Mouse (Mus musculus): ENCODE measurements around the gene Shkbp1. TPM values are rescaled to one million over a fixed set of nuclear protein-coding genes. Genes with fewer than 3 reads are reported as not detected.
A peak's percentile ranks its signal among the peaks of the same experiment; 100 is the strongest.

The Shkbp1 gene
- total and polyA plus RNA-seq, 3 experiments = 23.3 to 62.8 (median 30.8) TPM

GRCm38 (mm10) chr7:27330709-27331540 lies 24.9 kb downstream of the Shkbp1 start:
- Histone ChIP-seq H3K9ac (ENCODE audit: insufficient read depth, low read depth) (peak overlapping the region; percentile 50; the same call in 1 of the 2 replicates), H3K79me2 (replicated peaks; ENCODE audit: control insufficient read depth, extremely low read depth, insufficient read depth, poor library complexity, severe bottlenecking) (no peaks in the 10 kb centered on the region), H3K4me2 (ENCODE audit: insufficient read depth, low read depth, poor library complexity, severe bottlenecking) (peak overlapping the region; percentile 83), H3K4me1 (ENCODE audit: control insufficient read depth in 1 of 2, insufficient read depth in 2 of 2) (peaks cover 4 to 37% of the 10 kb centered on the region in 2 experiments), H3K9me3 (replicated peaks; ENCODE audit: low read length) (no peaks in the 10 kb centered on the region), H3K27ac (ENCODE audit: insufficient read depth, low read depth) (peak overlapping the region; percentile 70), H3K27me3 (replicated peaks) (peaks cover 39% of the 10 kb centered on the region), H3K4me3 (replicated peaks in 1 of 3; ENCODE audit: low read depth in 2 of 3, low read length in 2 of 3, poor library complexity in 1 of 3) (peak overlapping the region; percentile 50 to 66 (median 56)), H3K36me3 (replicated peaks in 1 of 2; ENCODE audit: control insufficient read depth in 1 of 2, insufficient read depth in 1 of 2, low read length in 1 of 2) (no peaks in the 10 kb centered on the region)
- peak; percentile 97 for DNase-seq (ENCODE audit: extremely low read depth)
- in situ Hi-C loops (cut with MboI; ENCODE audit: low pct_ligation_motif_present, low pct_unique_long_range_greater_than_20kb, low sequenced_read_pairs) = loop anchor here (10.0 kb wide), 1 partner anchor 194 kb away; the partner anchor contains the start of gene Hipk4
- no peak for TF ChIP-seq ZMIZ1 (IDR thresholded peaks at IDR 0.05; ENCODE audit: low read depth, low read length)
- no peak for TF ChIP-seq HCFC1 (IDR thresholded peaks at IDR 0.05; ENCODE audit: low read depth, low read length)
- no peak for TF ChIP-seq KAT2A (IDR thresholded peaks at IDR 0.05; ENCODE audit: insufficient replicate concordance, low read length)
- no peak for TF ChIP-seq USF1 (IDR thresholded peaks at IDR 0.05; ENCODE audit: low read depth, low read length)
- TF ChIP-seq MXI1 (IDR thresholded peaks at IDR 0.05; ENCODE audit: low read depth, low read length) = no peak
- TF ChIP-seq BHLHE40 (IDR thresholded peaks at IDR 0.05; ENCODE audit: low read depth, low read length) = 0 out of 2 replicates have a peak, but pooled peaks have one; percentile 23
- no peak for TF ChIP-seq CTCF (conservative IDR thresholded peaks at IDR 0.05 in 1 of 2, IDR thresholded peaks at IDR 0.05 in 1 of 2; ENCODE audit: low read depth in 2 of 2, low read length in 2 of 2)
- no peak for TF ChIP-seq UBTF (IDR thresholded peaks at IDR 0.05; ENCODE audit: low read depth, low read length)
- TF ChIP-seq IRF4 (IDR thresholded peaks at IDR 0.05; ENCODE audit: low read depth, low read length) = no peak; the same call in 1 of the 2 replicates
- TF ChIP-seq SMC3 (IDR thresholded peaks at IDR 0.05; ENCODE audit: low read depth, low read length) = no peak
- no peak for TF ChIP-seq JUND (conservative IDR thresholded peaks at IDR 0.05; ENCODE audit: low read depth, low read length)
- TF ChIP-seq ZNF384 (IDR thresholded peaks at IDR 0.05; ENCODE audit: low read depth, low read length) = no peak
- TF ChIP-seq RCOR1 (conservative IDR thresholded peaks at IDR 0.05; ENCODE audit: low read depth, low read length) = no peak
- TF ChIP-seq CHD2 (IDR thresholded peaks at IDR 0.05; ENCODE audit: low read length) = 0 out of 2 replicates have a peak, but pooled peaks have one; percentile 47
- TF ChIP-seq MEF2A (IDR thresholded peaks at IDR 0.05; ENCODE audit: borderline replicate concordance, low read depth, low read length) = no peak
- TF ChIP-seq CHD1 (IDR thresholded peaks at IDR 0.05; ENCODE audit: low read depth, low read length) = no peak
- no peak for TF ChIP-seq TBP (conservative IDR thresholded peaks at IDR 0.05; ENCODE audit: low read depth, low read length)
- TF ChIP-seq PAX5 (IDR thresholded peaks at IDR 0.05; ENCODE audit: low read length) = no peak
- TF ChIP-seq MYC (IDR thresholded peaks at IDR 0.05; ENCODE audit: low read depth, low read length) = no peak
- no peak for TF ChIP-seq NRF1 (IDR thresholded peaks at IDR 0.05; ENCODE audit: low read depth, low read length)
- TF ChIP-seq MAFK (IDR thresholded peaks at IDR 0.05; ENCODE audit: insufficient replicate concordance, low read length) = no peak
- no peak for TF ChIP-seq E2F4 (IDR thresholded peaks at IDR 0.05; ENCODE audit: insufficient replicate concordance, low read depth, low read length)
- no peak for TF ChIP-seq ZKSCAN1 (IDR thresholded peaks at IDR 0.05; ENCODE audit: borderline replicate concordance, low read depth, low read length)
- peak; percentile 42 for TF ChIP-seq POLR2A (IDR thresholded peaks at IDR 0.05; ENCODE audit: low read depth, low read length)
- TF ChIP-seq ELF1 (IDR thresholded peaks at IDR 0.05; ENCODE audit: low read depth, low read length) = no peak
- TF ChIP-seq RAD21 (IDR thresholded peaks at IDR 0.05; ENCODE audit: low read depth, low read length) = no peak
- peak; percentile 83 for TF ChIP-seq ETS1 (conservative IDR thresholded peaks at IDR 0.05; ENCODE audit: low read depth, low read length)
- TF ChIP-seq SIN3A (IDR thresholded peaks at IDR 0.05; ENCODE audit: low read length) = peak; percentile 60
- no peak for TF ChIP-seq MAZ (IDR thresholded peaks at IDR 0.05; ENCODE audit: low read depth, low read length)
- TF ChIP-seq TCF12 (IDR thresholded peaks at IDR 0.05; ENCODE audit: low read depth, low read length) = peak; percentile 14; the same call in 1 of the 2 replicates
- dilution Hi-C loops (cut with MboI; ENCODE audit: extremely low pct_ligation_motif_present, extremely low pct_unique_long_range_greater_than_20kb, low sequenced_read_pairs) = no loop called here

Measured in CH12.LX (cell line).